Mouse (Mus musculus) hematopoietic multipotent progenitor cell, adult 10-12 weeks (in vitro differentiated cells): ENCODE measurements around the gene Myoc. TPM values are rescaled to one million over a fixed set of nuclear protein-coding genes. Genes with fewer than 3 reads are reported as not detected.

ENCODE experiments used
- polyA plus RNA-seq: library from polyadenylated mRNA; stranded (reverse); fragments of >175 nt; gene quantifications from 2 replicates; pipeline ENCODE4 v1.2.3, GENCODE M21; 2012; ENCODE audit warnings: low replicate concordance

Gene Myoc
- 0.12 TPM in 1 of 2 replicates, not detected in the other for polyA plus RNA-seq

GRCm38 (mm10) chr1:162639051-162639750 lies at the start of gene Myoc:
Gene Myoc (plus strand): TSS chr1:162639155.

GRCm38 (mm10) chr1:162658119-162658518 lies 19.2 kb downstream of the Myoc start, which contains the start of gene Myocos:
Gene Myocos (minus strand): TSS chr1:162658219.

Other genes with a start within 250 kb of the Myoc start
- gene Dnm3, start 161.1 kb upstream of the Myoc start, polyA plus RNA-seq = 2.2 and 2.3 TPM in 2 replicates
- 3.6 and 5.9 TPM in 2 replicates for gene Mettl13, start 90.6 kb upstream of the Myoc start, polyA plus RNA-seq
- gene Vamp4, start 68.6 kb upstream of the Myoc start, polyA plus RNA-seq = 25.3 and 29.2 TPM in 2 replicates
- gene Myocos, start 19.1 kb downstream of the Myoc start, polyA plus RNA-seq = not detected in 2 replicates
- 43.4 and 94.0 TPM in 2 replicates for gene Prrc2c, start 101.4 kb downstream of the Myoc start, polyA plus RNA-seq
- not detected in 2 replicates for gene Fmo4, start 174.8 kb downstream of the Myoc start, polyA plus RNA-seq
- gene Fmo1, start 227.5 kb downstream of the Myoc start, polyA plus RNA-seq = not detected in 2 replicates